Mouse (Mus musculus) ovary, postnatal 14 days (tissue): Measurements from ENCODE around the gene Oit1.

ENCODE experiments used
- DNase-seq: peaks from one replicate; pipeline ENCODE4 v3.0.0; 2022; ENCODE audit warnings: low spot score

Oit1 gene

GRCm38 (mm10) chr14:8300281-8300680, 78.3 kb downstream of the Oit1 start:
- peak; percentile 43 for DNase-seq
